Mouse (Mus musculus): ENCODE data around the gene Nucks1. TPM values are rescaled to one million over a fixed set of nuclear protein-coding genes. Genes with fewer than 3 reads are reported as not detected.

The Nucks1 gene
- polyA plus RNA-seq, 1 experiment from 2014 or later, result 77.9 TPM

GRCm38 (mm10) chr1:131983806-131984205 lies 73.5 kb downstream of the Nucks1 start:
- no peaks in the 10 kb centered on the region for H3K27me3 ChIP-seq (ENCODE audit: insufficient read depth, low read length)
- no peak for ATAC-seq (ENCODE audit: low FRiP score, low TSS enrichment)
- H3K9ac ChIP-seq (replicated peaks; ENCODE audit: low read length), result no peak overlapping the region
- no peaks in the 10 kb centered on the region for H3K36me3 ChIP-seq (ENCODE audit: insufficient read depth, low read length)
- no peak overlapping the region for H3K27ac ChIP-seq (ENCODE audit: low read length)
- H3K9me3 ChIP-seq (ENCODE audit: low read length), result no peaks in the 10 kb centered on the region
- WGBS, result 94% methylated on average over 2 of the region's 2 CpGs
- no peak overlapping the region for H3K4me3 ChIP-seq (ENCODE audit: low read length)
- H3K4me2 ChIP-seq (replicated peaks; ENCODE audit: low read depth, low read length), result no peak overlapping the region
- H3K4me1 ChIP-seq (ENCODE audit: insufficient read depth, low read length), result no peaks in the 10 kb centered on the region

Other genes starting within 250 kb of the Nucks1 start
- 2.1 TPM in 2 replicates for gene Rab7b, start 221.8 kb upstream of the Nucks1 start, polyA plus RNA-seq (2015; fragmentation: Nextera tagmentation; extraction: Ambion mirVana)
- 0.16 and 0.33 TPM in 2 replicates for gene Slc26a9, start 166.5 kb upstream of the Nucks1 start, polyA plus RNA-seq (2015; fragmentation: Nextera tagmentation; extraction: Ambion mirVana)
- 4.2 and 5.0 TPM in 2 replicates for gene Pm20d1, start 113.2 kb upstream of the Nucks1 start, polyA plus RNA-seq (2015; fragmentation: Nextera tagmentation; extraction: Ambion mirVana)
- gene Slc41a1, start 83.0 kb upstream of the Nucks1 start, polyA plus RNA-seq (2015; fragmentation: Nextera tagmentation; extraction: Ambion mirVana), result 16.0 and 16.1 TPM in 2 replicates
- gene Rab29, start 43.3 kb upstream of the Nucks1 start, polyA plus RNA-seq (2015; fragmentation: Nextera tagmentation; extraction: Ambion mirVana), result 20.1 and 21.6 TPM in 2 replicates
- gene Slc45a3, start 52.4 kb downstream of the Nucks1 start, polyA plus RNA-seq (2015; fragmentation: Nextera tagmentation; extraction: Ambion mirVana), result 8.6 and 9.7 TPM in 2 replicates
- gene Elk4, start 97.1 kb downstream of the Nucks1 start, polyA plus RNA-seq (2015; fragmentation: Nextera tagmentation; extraction: Ambion mirVana), result 19.0 and 23.2 TPM in 2 replicates
- gene Mfsd4a, start 157.5 kb downstream of the Nucks1 start, polyA plus RNA-seq (2015; fragmentation: Nextera tagmentation; extraction: Ambion mirVana), result 17.5 and 18.5 TPM in 2 replicates
- 9.0 and 9.3 TPM in 2 replicates for gene Cdk18, start 229.2 kb downstream of the Nucks1 start, polyA plus RNA-seq (2015; fragmentation: Nextera tagmentation; extraction: Ambion mirVana)

Data from kidney, embryonic 16.5 days (tissue).